Mouse (Mus musculus): ENCODE results near the gene Afap1.
A peak's percentile ranks its signal among the peaks of the same experiment; 100 is the strongest.

The Afap1 gene

GRCm38 (mm10) chr5:35897147-35897546, 4.0 kb downstream of the Afap1 start:
- DNase-seq (ENCODE audit: extremely low spot score) = no peak

GRCm38 (mm10) chr5:35898114-35898513, 5.0 kb downstream of the Afap1 start:
- no peak for DNase-seq (ENCODE audit: extremely low spot score)

- no peak for DNase-seq (ENCODE audit: extremely low spot score)
Measured at GRCm38 (mm10) chr5:35898994-35899393, 5.9 kb downstream of the Afap1 start.

GRCm38 (mm10) chr5:35900401-35901225, 7.5 kb downstream of the Afap1 start:
- DNase-seq (ENCODE audit: extremely low spot score) = no peak

GRCm38 (mm10) chr5:35901226-35901809, 8.2 kb downstream of the Afap1 start:
- DNase-seq (ENCODE audit: extremely low spot score) = peak; percentile 42

GRCm38 (mm10) chr5:35903456-35903855, 10.3 kb downstream of the Afap1 start:
- DNase-seq (ENCODE audit: extremely low spot score) = no peak

- no peak for DNase-seq (ENCODE audit: extremely low spot score)
Measured at GRCm38 (mm10) chr5:35905283-35905682, 12.2 kb downstream of the Afap1 start.

- no peak for DNase-seq (ENCODE audit: extremely low spot score)
Measured at GRCm38 (mm10) chr5:35907090-35907489, 14.0 kb downstream of the Afap1 start.

- peak; percentile 34 for DNase-seq (ENCODE audit: extremely low spot score)
Measured at GRCm38 (mm10) chr5:35907633-35908426, 14.7 kb downstream of the Afap1 start.

- no peak for DNase-seq (ENCODE audit: extremely low spot score)
Measured at GRCm38 (mm10) chr5:35908626-35909443, 15.7 kb downstream of the Afap1 start.

GRCm38 (mm10) chr5:35915629-35916300, 22.6 kb downstream of the Afap1 start:
- no peak for DNase-seq (ENCODE audit: extremely low spot score)

GRCm38 (mm10) chr5:35916666-35917065, 23.5 kb downstream of the Afap1 start:
- no peak for DNase-seq (ENCODE audit: extremely low spot score)

- DNase-seq (ENCODE audit: extremely low spot score) = no peak
Measured at GRCm38 (mm10) chr5:35918387-35918786, 25.3 kb downstream of the Afap1 start.

- DNase-seq (ENCODE audit: extremely low spot score) = no peak
Measured at GRCm38 (mm10) chr5:35920076-35920475, 27.0 kb downstream of the Afap1 start.

GRCm38 (mm10) chr5:35920557-35920956, 27.4 kb downstream of the Afap1 start:
- no peak for DNase-seq (ENCODE audit: extremely low spot score)

- no peak for DNase-seq (ENCODE audit: extremely low spot score)
Measured at GRCm38 (mm10) chr5:35921141-35921540, 28.0 kb downstream of the Afap1 start.

GRCm38 (mm10) chr5:35921595-35922254, 28.6 kb downstream of the Afap1 start:
- peak; percentile 51 for DNase-seq (ENCODE audit: extremely low spot score)

- no peak for DNase-seq (ENCODE audit: extremely low spot score)
Measured at GRCm38 (mm10) chr5:35923448-35923847, 30.3 kb downstream of the Afap1 start.

GRCm38 (mm10) chr5:35925171-35925634, 32.1 kb downstream of the Afap1 start:
- DNase-seq (ENCODE audit: extremely low spot score) = peak; percentile 36

- no peak for DNase-seq (ENCODE audit: extremely low spot score)
Measured at GRCm38 (mm10) chr5:35926511-35926910, 33.4 kb downstream of the Afap1 start.
